ENCODE assay signal across 9 mouse cellular contexts in genomic region chr12:77045956-77046355, GRCm38 (mm10).
DNase-seq lines count a peak whose midpoint lies in the region; ATAC-seq and TF ChIP-seq lines count a peak whose summit lies in the region.
"Had no signal": no experiment of that assay in that cellular context is flagged by ENCODE, and none has a peak within 500 bp of the region (broad histone marks: within the 10 kb centered on the region; RNA-seq: fewer than 3 reads in every experiment).

No protein-coding gene starts in this region.

- no peak for TF ChIP-seq POLR2A in cerebellum, adult 2 months (IDR thresholded peaks at IDR 0.05; ENCODE audit: borderline replicate concordance, insufficient read depth, low read length)

- H3K27me3 ChIP-seq in cerebellum, adult 2 months (ENCODE audit: control insufficient read depth, insufficient read depth, low read length), result no peaks in the 10 kb centered on the region
- H3K27me3 ChIP-seq in liver, postnatal 0 days (ENCODE audit: insufficient read depth, low read length), result no peaks in the 10 kb centered on the region

- no peak overlapping the region for H3K4me3 ChIP-seq in cerebellum, adult 2 months (replicated peaks; ENCODE audit: insufficient read depth, low read depth, low read length)
- no peak overlapping the region for H3K4me3 ChIP-seq in liver, postnatal 0 days (ENCODE audit: low read depth, low read length)

- no peak overlapping the region for H3K9ac ChIP-seq in liver, postnatal 0 days (replicated peaks)

- ATAC-seq in liver, postnatal 0 days, result peak; percentile 44; the same call in 1 of the 2 replicates
- no peak for ATAC-seq in granulocyte monocyte progenitor cell, adult 5-6 weeks (replicated peaks; ENCODE audit: poor library complexity, severe bottlenecking)

- H3K27ac ChIP-seq in cerebellum, adult 2 months (ENCODE audit: insufficient read depth, low read length), result no peak overlapping the region
- no peak overlapping the region for H3K27ac ChIP-seq in liver, postnatal 0 days (ENCODE audit: low read depth)

- WGBS in cerebellum, adult 2 months, result 11% methylated on average over 2 of the region's 2 CpGs
- WGBS in liver, postnatal 0 days (ENCODE audit: insufficient replicate concordance), result 68% methylated on average over 2 of the region's 2 CpGs

- DNase-seq in left cerebral cortex, postnatal 4 days, result peak; percentile 82
- DNase-seq in left cerebral cortex, adult 8-10 months (ENCODE audit: low spot score in 2 of 2), result no peak
- DNase-seq in adrenal gland, adult 2 months, result peak; percentile 82
- DNase-seq in cerebellum, adult 2 months, result peak; percentile 58 to 63
- DNase-seq in liver, postnatal 0 days, result peak; percentile 68
- no peak for DNase-seq in right cerebral cortex, postnatal 36 days (ENCODE audit: low spot score in 2 of 2)
- DNase-seq in right cerebral cortex, adult 18-20 months, result no peak
- DNase-seq: thymus, postnatal 4 days had no signal

- no peaks in the 10 kb centered on the region for H3K36me3 ChIP-seq in liver, postnatal 0 days (replicated peaks; ENCODE audit: insufficient read depth, low read length)

- TF ChIP-seq EP300 in liver, postnatal 0 days (IDR thresholded peaks at IDR 0.05; ENCODE audit: low read depth), result no peak

- TF ChIP-seq CTCF in cerebellum, adult 2 months (IDR thresholded peaks at IDR 0.05; ENCODE audit: borderline replicate concordance, insufficient read depth, low read depth, low read length), result no peak
- no peak for TF ChIP-seq CTCF in liver, postnatal 0 days (IDR thresholded peaks at IDR 0.05; ENCODE audit: low read depth)

- no peaks in the 10 kb centered on the region for H3K9me3 ChIP-seq in liver, postnatal 0 days (ENCODE audit: low read length)

- H3K4me1 ChIP-seq in cerebellum, adult 2 months (ENCODE audit: control insufficient read depth, insufficient read depth, low read length), result peaks cover 18% of the 10 kb centered on the region
- no peaks in the 10 kb centered on the region for H3K4me1 ChIP-seq in liver, postnatal 0 days (ENCODE audit: insufficient read depth)

- intact Hi-C loops in left cerebral cortex, postnatal 4 days (cut with DNase I), result no loop called here

- no peak overlapping the region for H3K4me2 ChIP-seq in liver, postnatal 0 days (ENCODE audit: low read depth, low read length)

Comparison
In these comparisons a context has a peak if more than half of its experiments do, and no peak if none do; other contexts are left out.
1. DNase-seq: peak in left cerebral cortex, postnatal 4 days (single experiment), adrenal gland, adult 2 months (single experiment), cerebellum, adult 2 months (2 of 2) and liver, postnatal 0 days (single experiment); none in left cerebral cortex, adult 8-10 months (0 of 2), right cerebral cortex, postnatal 36 days (0 of 2) and right cerebral cortex, adult 18-20 months (single experiment).